Mouse (Mus musculus): Measurements from ENCODE around the gene 1110017D15Rik. TPM values are rescaled to one million over a fixed set of nuclear protein-coding genes. Genes with fewer than 3 reads are reported as not detected.

Gene 1110017D15Rik
- polyA plus RNA-seq, 2 experiments: 0.44 to 0.78 TPM

GRCm38 (mm10) chr4:41518349-41518748, 1.2 kb upstream of the 1110017D15Rik start:
- no peak for TF ChIP-seq POLR2A (IDR thresholded peaks at IDR 0.05; ENCODE audit: borderline replicate concordance, extremely low read depth, insufficient read depth, insufficient read length)
- ATAC-seq (ENCODE audit: low FRiP score, low read depth): no peak
- Histone ChIP-seq H3K27me3 (ENCODE audit: control insufficient read depth, insufficient read depth, low read length) (0 out of 2 replicates have a peak, but pooled peaks cover 4% of the 10 kb centered on the region), H3K4me2 (replicated peaks; ENCODE audit: low read depth, low read length, severe bottlenecking) (no peak overlapping the region), H3K9ac (ENCODE audit: low read depth, low read length, severe bottlenecking) (no peak overlapping the region), H3K4me3 (replicated peaks; ENCODE audit: low read length) (no peak overlapping the region), H3K9me3 (ENCODE audit: control insufficient read depth, low read length) (no peaks in the 10 kb centered on the region), H3K27ac (replicated peaks; ENCODE audit: low read depth, low read length) (no peak overlapping the region), H3K4me1 (ENCODE audit: control insufficient read depth, insufficient read depth, low read length) (peaks cover 1% of the 10 kb centered on the region; the same call in 1 of the 2 replicates), H3K36me3 (ENCODE audit: control insufficient read depth, insufficient read depth, low read length) (no peaks in the 10 kb centered on the region)
- WGBS: 67% methylated on average over 7 of the region's 7 CpGs
- no peak for DNase-seq (ENCODE audit: low spot score)

- Histone ChIP-seq H3K27ac (replicated peaks; ENCODE audit: low read depth, low read length) (no peak overlapping the region), H3K9me3 (ENCODE audit: control insufficient read depth, low read length) (no peaks in the 10 kb centered on the region), H3K9ac (ENCODE audit: low read depth, low read length, severe bottlenecking) (no peak overlapping the region), H3K4me2 (replicated peaks; ENCODE audit: low read depth, low read length, severe bottlenecking) (no peak overlapping the region; the same call in 1 of the 2 replicates), H3K36me3 (ENCODE audit: control insufficient read depth, insufficient read depth, low read length) (no peaks in the 10 kb centered on the region), H3K4me1 (ENCODE audit: control insufficient read depth, insufficient read depth, low read length) (peaks cover 4% of the 10 kb centered on the region; the same call in 1 of the 2 replicates), H3K27me3 (ENCODE audit: control insufficient read depth, insufficient read depth, low read length) (no peaks in the 10 kb centered on the region), H3K4me3 (replicated peaks; ENCODE audit: low read length) (no peak overlapping the region)
- ATAC-seq (ENCODE audit: low FRiP score, low read depth) (no peak), DNase-seq (ENCODE audit: low spot score) (no peak)
- no peak for TF ChIP-seq POLR2A (IDR thresholded peaks at IDR 0.05; ENCODE audit: borderline replicate concordance, extremely low read depth, insufficient read depth, insufficient read length)
- 9% methylated on average over 8 of the region's 8 CpGs for WGBS
Measured at GRCm38 (mm10) chr4:41513714-41514113, 3.4 kb downstream of the 1110017D15Rik start.

- Histone ChIP-seq H3K9ac (ENCODE audit: low read depth, low read length, severe bottlenecking) (no peak overlapping the region), H3K36me3 (ENCODE audit: control insufficient read depth, insufficient read depth, low read length) (no peaks in the 10 kb centered on the region), H3K4me2 (replicated peaks; ENCODE audit: low read depth, low read length, severe bottlenecking) (no peak overlapping the region; the same call in 1 of the 2 replicates), H3K27me3 (ENCODE audit: control insufficient read depth, insufficient read depth, low read length) (no peaks in the 10 kb centered on the region), H3K9me3 (ENCODE audit: control insufficient read depth, low read length) (no peaks in the 10 kb centered on the region), H3K4me3 (replicated peaks; ENCODE audit: low read length) (no peak overlapping the region), H3K4me1 (ENCODE audit: control insufficient read depth, insufficient read depth, low read length) (peaks cover 4% of the 10 kb centered on the region; the same call in 1 of the 2 replicates), H3K27ac (replicated peaks; ENCODE audit: low read depth, low read length) (no peak overlapping the region)
- TF ChIP-seq POLR2A (IDR thresholded peaks at IDR 0.05; ENCODE audit: borderline replicate concordance, extremely low read depth, insufficient read depth, insufficient read length): no peak
- 17% methylated on average over 4 of the region's 4 CpGs for WGBS
- ATAC-seq (ENCODE audit: low FRiP score, low read depth): no peak
- DNase-seq (ENCODE audit: low spot score): no peak
Measured at GRCm38 (mm10) chr4:41513309-41513708, 3.8 kb downstream of the 1110017D15Rik start.

- Histone ChIP-seq H3K4me3 (replicated peaks; ENCODE audit: low read length) (no peak overlapping the region), H3K27ac (replicated peaks; ENCODE audit: low read depth, low read length) (no peak overlapping the region), H3K9me3 (ENCODE audit: control insufficient read depth, low read length) (no peaks in the 10 kb centered on the region), H3K4me1 (ENCODE audit: control insufficient read depth, insufficient read depth, low read length) (peaks cover 5% of the 10 kb centered on the region), H3K4me2 (replicated peaks; ENCODE audit: low read depth, low read length, severe bottlenecking) (no peak overlapping the region), H3K9ac (ENCODE audit: low read depth, low read length, severe bottlenecking) (no peak overlapping the region), H3K27me3 (ENCODE audit: control insufficient read depth, insufficient read depth, low read length) (no peaks in the 10 kb centered on the region), H3K36me3 (ENCODE audit: control insufficient read depth, insufficient read depth, low read length) (no peaks in the 10 kb centered on the region)
- DNase-seq (ENCODE audit: low spot score) (no peak), ATAC-seq (ENCODE audit: low FRiP score, low read depth) (no peak)
- no peak for TF ChIP-seq POLR2A (IDR thresholded peaks at IDR 0.05; ENCODE audit: borderline replicate concordance, extremely low read depth, insufficient read depth, insufficient read length)
- WGBS: 52% methylated on average over 7 of the region's 7 CpGs
Measured at GRCm38 (mm10) chr4:41507998-41508397, 9.1 kb downstream of the 1110017D15Rik start.

DNA sequence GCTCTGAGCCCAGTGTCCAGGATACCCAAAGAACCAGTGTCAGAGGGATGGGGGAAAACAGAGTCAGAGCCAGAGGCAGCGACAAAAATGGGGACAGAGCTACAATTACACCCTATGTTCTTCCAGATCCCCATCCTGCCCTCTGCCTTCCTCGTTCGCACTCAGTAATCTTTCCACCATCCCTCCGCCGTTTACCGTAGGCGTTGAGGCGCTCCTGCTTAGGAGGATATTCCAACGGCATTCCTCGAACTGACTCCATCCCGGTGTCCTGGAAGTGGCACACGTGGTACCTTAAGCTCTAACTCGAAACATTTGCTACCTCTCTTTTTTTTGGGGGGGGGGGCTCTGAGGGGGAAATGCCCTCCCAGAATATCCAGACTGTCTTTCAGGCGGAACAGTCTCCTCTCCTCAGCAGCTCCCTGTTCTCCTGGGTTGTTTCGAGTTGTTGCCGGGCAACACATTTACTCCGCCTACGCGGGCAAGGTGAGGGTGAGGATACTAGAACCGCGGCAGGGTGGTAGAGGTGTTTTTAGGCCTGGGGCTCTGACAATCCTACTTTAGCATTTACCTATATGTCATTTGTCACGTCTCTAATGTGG, 9.7 kb downstream of the 1110017D15Rik start:
- Histone ChIP-seq H3K4me2 (replicated peaks; ENCODE audit: low read depth, low read length, severe bottlenecking) (peak overlapping the region; percentile 81), H3K4me3 (replicated peaks; ENCODE audit: low read length) (peak overlapping the region; percentile 48), H3K4me1 (ENCODE audit: control insufficient read depth, insufficient read depth, low read length) (peaks cover 9% of the 10 kb centered on the region), H3K9me3 (ENCODE audit: control insufficient read depth, low read length) (no peaks in the 10 kb centered on the region), H3K27ac (replicated peaks; ENCODE audit: low read depth, low read length) (no peak overlapping the region), H3K27me3 (ENCODE audit: control insufficient read depth, insufficient read depth, low read length) (0 out of 2 replicates have a peak, but pooled peaks cover under 1% of the 10 kb centered on the region), H3K9ac (ENCODE audit: low read depth, low read length, severe bottlenecking) (peak overlapping the region; percentile 62), H3K36me3 (ENCODE audit: control insufficient read depth, insufficient read depth, low read length) (no peaks in the 10 kb centered on the region)
- DNase-seq (ENCODE audit: low spot score) (no peak), ATAC-seq (ENCODE audit: low FRiP score, low read depth) (peak; percentile 11; the same call in 1 of the 2 replicates)
- 4% methylated on average over 22 of the region's 22 CpGs for WGBS
- TF ChIP-seq POLR2A (IDR thresholded peaks at IDR 0.05; ENCODE audit: borderline replicate concordance, extremely low read depth, insufficient read depth, insufficient read length): no peak

Data from limb, embryonic 14.5 days (tissue).